Mouse (Mus musculus) heart, embryonic 14.5 days (tissue): ENCODE data around the gene 4933428G20Rik. TPM values are rescaled to one million over a fixed set of nuclear protein-coding genes. Genes with fewer than 3 reads are reported as not detected.

ENCODE experiments used
- ATAC-seq: fragments of 200-750 bp; cut with Nextera tagmentation; 2 replicates; pipeline ENCODE4 v1.8.0; 2017; ENCODE audit warnings: low read depth, moderate TSS enrichment; ENCODE audit not compliant: insufficient number of reproducible peaks, insufficient read depth, low FRiP score
- H3K27ac ChIP-seq, 2 experiments: fragments of 200-500 bp in 1 of 2; fragments of 300-500 bp in 1 of 2; sonication (generic) in 1 of 2; replicated peaks in 1 of 2; 2 replicates each; pipeline ENCODE4 v1.5.1; 2012 to 2014; ENCODE audit warnings: low read depth in 2 of 2, low read length in 2 of 2, control low read depth in 1 of 2, mild to moderate bottlenecking in 1 of 2, mixed read lengths in 1 of 2; ENCODE audit not compliant: control insufficient read depth in 1 of 2, insufficient read depth in 1 of 2
- H3K27me3 ChIP-seq: fragments of 300-500 bp; sonication (generic); 2 replicates; pipeline ENCODE4 v1.6.1; 2014; ENCODE audit warnings: mild to moderate bottlenecking, low read length, control low read depth; ENCODE audit not compliant: control insufficient read depth, insufficient read depth
- H3K36me3 ChIP-seq: fragments of 300-500 bp; sonication (generic); 2 replicates; pipeline ENCODE4 v1.6.1; 2014; ENCODE audit warnings: mild to moderate bottlenecking, control low read depth, low read length, mixed read lengths; ENCODE audit not compliant: control insufficient read depth, insufficient read depth
- H3K4me1 ChIP-seq, 2 experiments: fragments of 200-500 bp in 1 of 2; fragments of 300-500 bp in 1 of 2; sonication (generic) in 1 of 2; 2 replicates each; pipeline ENCODE4 v1.6.1; 2012 to 2014; ENCODE audit warnings: low read length in 2 of 2, control low read depth in 1 of 2, mixed read lengths in 1 of 2; ENCODE audit not compliant: control insufficient read depth in 2 of 2, insufficient read depth in 2 of 2
- H3K4me2 ChIP-seq: fragments of 300-500 bp; sonication (generic); 2 replicates; pipeline ENCODE4 v1.6.1; 2014; ENCODE audit warnings: mild to moderate bottlenecking, low read length
- H3K4me3 ChIP-seq, 2 experiments: fragments of 200-500 bp in 1 of 2; fragments of 300-500 bp in 1 of 2; sonication (generic) in 1 of 2; 2 replicates each; pipeline ENCODE4 v1.5.1; 2012 to 2014; ENCODE audit warnings: low read length in 2 of 2, mild to moderate bottlenecking in 2 of 2, control low read depth in 1 of 2, low read depth in 1 of 2, moderate library complexity in 1 of 2; ENCODE audit not compliant: control insufficient read depth in 1 of 2, insufficient read depth in 1 of 2
- H3K9ac ChIP-seq: fragments of 300-500 bp; sonication (generic); 2 replicates; pipeline ENCODE4 v1.6.1; 2014; ENCODE audit warnings: mild to moderate bottlenecking, low read length
- H3K9me3 ChIP-seq: fragments of 300-500 bp; sonication (generic); 2 replicates; pipeline ENCODE4 v1.6.1; 2016; ENCODE audit warnings: low read length, control low read depth; ENCODE audit not compliant: control insufficient read depth
- WGBS: fragments of 180-500 bp; shearing (Covaris S2); extraction: QIAGEN DNeasy Blood & Tissue Kit; methylation state at CpG from one replicate; pipeline ENCODE4 v1.1.7; 2014; 5-methylcytosine and 5-hydroxymethylcytosine counted together
- polyA plus RNA-seq: library from polyadenylated mRNA; unstranded; fragments of >200 nt; fragmentation: Nextera tagmentation; extraction: Ambion mirVana; gene quantifications from 2 replicates; pipeline ENCODE4 v1.2.1, GENCODE M21; 2014

The 4933428G20Rik gene
- polyA plus RNA-seq, 1 experiment from 2014 or later, result not detected

DNA sequence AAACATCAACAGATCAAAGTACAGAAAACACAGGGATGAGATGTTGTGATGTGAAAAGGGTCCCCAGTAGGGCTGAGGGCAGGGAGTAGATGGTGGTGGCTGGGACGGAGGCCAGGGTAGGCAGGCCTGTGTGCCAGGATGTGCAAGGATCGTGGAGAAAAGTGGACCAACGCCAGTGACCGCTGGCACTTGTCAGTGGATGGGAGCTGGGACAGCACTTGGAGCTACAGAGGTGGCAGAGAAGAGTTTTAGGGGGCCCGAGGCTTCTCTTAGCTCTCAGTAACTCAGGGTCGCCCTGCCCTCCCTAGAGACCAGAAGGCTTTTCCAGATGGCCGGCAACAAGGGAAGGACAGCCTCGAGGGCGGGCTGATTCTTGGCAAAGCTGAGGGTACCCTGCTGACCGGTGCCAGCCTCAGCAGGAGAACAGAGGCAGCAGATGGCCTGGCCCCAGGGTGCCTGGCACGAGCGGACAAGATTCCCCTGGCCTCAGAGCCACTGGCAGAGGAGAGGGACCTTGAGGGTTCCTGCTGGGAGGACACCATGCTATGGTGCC is 43.1 kb upstream of the 4933428G20Rik start:
- Histone ChIP-seq H3K9me3 (no peaks in the 10 kb centered on the region), H3K9ac (no peak overlapping the region), H3K27ac (no peak overlapping the region), H3K4me1 (peaks cover 7 to 11% of the 10 kb centered on the region in 2 experiments), H3K27me3 (peaks cover 79% of the 10 kb centered on the region), H3K4me2 (no peak overlapping the region), H3K36me3 (no peaks in the 10 kb centered on the region), H3K4me3 (no peak overlapping the region)
- 53% methylated on average over 12 of the region's 12 CpGs for WGBS
- ATAC-seq, result no peak

DNA sequence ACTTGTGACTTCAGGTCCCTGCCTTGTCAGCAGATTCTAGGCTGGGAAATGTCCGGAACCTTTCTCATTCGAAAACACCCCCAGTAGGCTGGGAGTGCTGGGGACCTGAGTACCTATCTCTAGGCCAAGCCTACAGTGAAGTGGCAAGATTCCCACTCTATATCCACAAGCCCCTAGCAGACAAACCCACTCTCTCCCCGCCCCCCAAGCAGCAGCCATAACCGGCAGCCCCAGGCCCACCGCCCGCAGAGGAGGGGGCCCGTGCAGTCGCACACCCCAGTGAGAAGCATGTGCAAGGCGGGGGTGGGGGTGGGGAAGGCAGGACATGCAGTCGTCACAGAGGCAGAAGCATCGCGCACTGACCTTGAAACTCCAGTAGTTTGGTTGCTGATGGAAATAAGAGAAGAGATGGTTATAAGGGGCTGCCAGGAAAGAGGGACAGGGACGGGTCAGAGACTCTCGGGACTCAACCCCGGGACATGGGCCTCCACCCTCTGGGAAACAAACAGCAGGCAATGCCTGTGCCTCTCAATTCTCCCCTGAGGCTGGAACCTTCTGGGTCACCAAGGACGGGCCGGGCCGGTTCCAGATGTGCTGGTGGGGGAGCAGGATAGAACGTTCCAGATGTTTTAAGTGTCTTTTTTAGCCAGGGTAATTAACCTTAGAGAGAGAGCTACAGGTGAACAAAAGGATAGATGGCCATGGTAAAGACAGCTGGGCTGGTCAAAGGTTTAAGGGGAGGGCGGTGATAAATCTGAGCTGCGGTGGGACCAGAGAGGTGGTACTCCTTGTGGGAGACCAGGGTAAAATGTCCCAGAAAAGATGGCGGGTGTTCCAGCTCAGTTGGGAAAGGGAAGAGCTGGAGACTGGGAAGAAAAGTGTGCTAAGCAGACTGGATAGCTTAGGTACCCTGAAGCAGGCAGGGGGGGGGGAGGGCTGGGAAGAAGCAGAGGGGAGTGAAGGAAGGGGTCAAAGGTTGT is 42.3 kb upstream of the 4933428G20Rik start:
- ATAC-seq, result no peak
- Histone ChIP-seq H3K9me3 (no peaks in the 10 kb centered on the region), H3K27ac (no peak overlapping the region), H3K36me3 (no peaks in the 10 kb centered on the region), H3K4me3 (no peak overlapping the region), H3K9ac (no peak overlapping the region), H3K4me2 (no peak overlapping the region), H3K4me1 (peaks cover 7 to 13% of the 10 kb centered on the region in 2 experiments), H3K27me3 (peaks cover 79% of the 10 kb centered on the region)
- 76% methylated on average over 22 of the region's 22 CpGs for WGBS

DNA sequence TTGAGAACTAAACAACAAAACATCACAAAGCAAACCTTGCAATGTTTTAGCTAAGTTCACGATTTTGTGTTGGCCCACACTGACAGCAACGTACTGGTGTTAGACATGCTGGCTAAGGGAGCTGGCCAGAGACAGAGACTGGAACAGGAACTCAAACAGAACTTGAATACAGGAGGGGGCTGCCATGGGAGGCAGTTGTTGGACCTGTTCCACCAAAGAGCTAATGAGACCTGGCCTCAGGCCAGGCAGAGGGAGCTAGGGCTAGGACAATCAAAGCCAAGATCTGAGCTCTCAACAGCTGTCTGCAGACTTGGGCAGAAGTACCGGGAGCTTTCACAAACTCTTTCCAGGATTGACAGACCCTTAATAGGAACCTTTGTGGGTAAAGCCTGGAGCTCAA is 40.5 kb upstream of the 4933428G20Rik start:
- Histone ChIP-seq H3K9me3 (no peaks in the 10 kb centered on the region), H3K4me2 (no peak overlapping the region), H3K4me3 (no peak overlapping the region), H3K36me3 (no peaks in the 10 kb centered on the region), H3K9ac (no peak overlapping the region), H3K4me1 (peaks cover 3 to 12% of the 10 kb centered on the region in 2 experiments; a peak in 3 of 4 replicates), H3K27me3 (peaks cover 79% of the 10 kb centered on the region), H3K27ac (no peak overlapping the region)
- ATAC-seq, result no peak
- 37% methylated on average over 3 of the region's 3 CpGs for WGBS

DNA sequence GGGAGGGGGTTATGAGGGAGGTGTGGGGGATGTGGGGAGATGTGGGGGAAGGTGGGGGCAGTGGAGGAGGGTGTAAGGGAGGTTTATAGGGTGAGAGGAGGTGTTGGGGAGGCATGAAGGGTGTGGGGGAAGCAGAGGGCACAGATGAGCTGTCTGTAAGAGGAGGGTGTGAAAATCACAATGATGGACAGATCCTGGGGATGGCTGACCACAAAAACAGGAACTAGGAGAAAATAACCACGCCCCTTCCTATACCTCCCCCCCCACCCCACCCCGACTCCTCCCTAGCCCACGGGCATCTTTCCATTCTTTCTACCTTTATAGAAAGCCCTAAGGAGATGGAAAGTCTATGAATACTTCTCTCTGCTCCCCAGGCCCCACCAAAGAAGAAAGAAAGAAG is 40.0 kb upstream of the 4933428G20Rik start:
- 44% methylated on average over 3 of the region's 3 CpGs for WGBS
- Histone ChIP-seq H3K4me2 (no peak overlapping the region), H3K36me3 (no peaks in the 10 kb centered on the region), H3K27ac (no peak overlapping the region), H3K4me1 (peaks cover 3 to 12% of the 10 kb centered on the region in 2 experiments; a peak in 3 of 4 replicates), H3K9me3 (no peaks in the 10 kb centered on the region), H3K9ac (no peak overlapping the region), H3K27me3 (peaks cover 79% of the 10 kb centered on the region), H3K4me3 (no peak overlapping the region)
- ATAC-seq, result no peak

DNA sequence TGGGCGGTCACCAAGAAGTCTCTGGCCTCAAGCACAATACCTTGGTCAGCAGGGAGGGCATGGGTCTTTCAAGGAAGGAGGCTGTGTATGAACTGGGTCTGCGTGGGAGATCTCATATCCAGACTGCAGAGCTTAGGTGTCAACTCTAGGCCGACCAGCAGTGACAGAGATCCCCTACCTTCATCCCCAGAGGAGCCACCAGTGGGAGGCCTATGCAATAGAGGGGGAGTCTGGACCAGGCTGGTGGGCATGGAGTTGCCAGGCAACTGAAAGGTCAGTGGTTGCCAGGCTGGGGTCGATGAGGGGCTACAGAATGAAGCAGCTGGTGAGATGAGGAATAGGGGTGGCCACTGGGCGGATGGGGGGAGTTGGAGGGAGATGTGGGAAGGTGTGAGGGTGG is 39.5 kb upstream of the 4933428G20Rik start:
- no peak overlapping the region for H3K9ac ChIP-seq
- ATAC-seq, result no peak
- WGBS, result 58% methylated on average over 5 of the region's 5 CpGs

DNA sequence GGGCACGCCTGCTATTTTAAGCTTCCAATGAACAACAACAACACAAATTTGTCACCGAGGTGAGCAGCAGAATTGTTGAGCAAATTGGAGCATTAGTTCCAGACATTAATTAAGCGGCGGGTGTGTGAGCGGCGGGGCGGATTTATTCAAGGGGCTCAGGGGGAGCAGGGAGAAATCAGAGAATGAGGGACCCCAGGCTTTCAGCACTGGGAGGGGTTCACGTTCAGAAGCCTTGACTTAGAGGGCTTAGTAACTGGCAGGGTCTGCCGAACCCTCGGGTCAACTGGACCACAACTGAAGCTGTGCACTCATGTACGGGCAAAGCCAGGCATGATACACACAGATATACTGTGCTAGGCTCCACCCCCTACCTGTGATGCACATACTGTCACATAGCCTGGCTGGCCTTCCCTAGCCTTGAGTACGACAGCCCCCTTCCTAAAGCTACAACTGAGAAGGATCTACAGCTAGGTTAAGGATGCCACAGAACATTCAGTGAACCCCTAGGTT is 37.5 kb upstream of the 4933428G20Rik start:
- peak overlapping the region; percentile 76; the same call in 1 of the 2 replicates for H3K4me2 ChIP-seq
- ATAC-seq, result no peak
- H3K36me3 ChIP-seq, result no peaks in the 10 kb centered on the region
- H3K4me1 ChIP-seq, result peaks cover 6 to 26% of the 10 kb centered on the region in 2 experiments
- no peak overlapping the region for H3K9ac ChIP-seq
- H3K27ac ChIP-seq, result no peak overlapping the region
- no peaks in the 10 kb centered on the region for H3K9me3 ChIP-seq
- peak overlapping the region in 1 of 2 experiments; percentile 42; a peak in 2 of 4 replicates for H3K4me3 ChIP-seq
- H3K27me3 ChIP-seq, result peaks cover 79% of the 10 kb centered on the region
- WGBS, result 30% methylated on average over 12 of the region's 12 CpGs

More for the DNA sequence above, 39.5 kb upstream of the 4933428G20Rik start:
- Histone ChIP-seq H3K27ac (no peak overlapping the region), H3K4me2 (no peak overlapping the region), H3K4me3 (no peak overlapping the region), H3K27me3 (peaks cover 79% of the 10 kb centered on the region), H3K36me3 (no peaks in the 10 kb centered on the region), H3K9me3 (no peaks in the 10 kb centered on the region), H3K4me1 (peaks cover 3 to 17% of the 10 kb centered on the region in 2 experiments)

DNA sequence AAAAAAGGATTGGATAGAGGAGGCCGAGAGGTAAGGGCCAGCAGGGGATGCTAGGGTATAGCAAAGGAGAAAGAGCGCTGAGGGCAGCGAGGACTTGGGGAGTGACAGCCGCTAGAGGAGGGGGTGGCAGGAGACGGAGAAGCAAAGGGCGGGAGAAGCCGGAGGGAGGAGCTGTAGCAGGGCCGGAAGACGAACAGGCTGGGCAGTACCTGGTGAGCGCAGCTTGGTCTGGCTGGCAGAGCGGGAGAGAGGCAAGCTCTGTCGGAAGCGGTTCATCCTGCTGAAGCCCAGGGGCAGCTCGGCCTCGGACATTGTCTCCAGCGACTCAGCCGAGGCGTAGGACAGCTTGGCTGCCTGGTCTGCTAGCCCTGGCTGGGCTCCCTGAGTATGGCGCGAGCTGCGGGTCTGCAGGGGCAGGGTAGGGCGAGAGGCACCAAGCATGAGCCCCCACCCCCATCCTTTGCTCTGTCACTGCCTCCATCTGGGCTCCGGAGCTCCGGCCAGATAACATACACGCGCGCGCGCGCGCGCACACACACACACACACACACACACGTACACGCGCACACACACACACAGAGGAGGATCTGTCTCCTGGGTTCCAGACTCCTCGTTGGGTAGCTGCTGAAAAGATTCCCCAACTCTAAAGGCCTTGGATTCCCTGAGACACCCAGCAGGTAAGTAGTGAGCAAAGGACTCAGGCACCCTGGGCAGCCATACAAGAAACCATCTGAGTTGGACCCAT is 36.9 kb upstream of the 4933428G20Rik start:
- ATAC-seq, result no peak
- no peak overlapping the region for H3K27ac ChIP-seq
- H3K9me3 ChIP-seq, result no peaks in the 10 kb centered on the region
- WGBS, result 1% methylated on average over 33 of the region's 36 CpGs
- peak overlapping the region; percentile 76 for H3K4me2 ChIP-seq
- no peaks in the 10 kb centered on the region for H3K36me3 ChIP-seq
- H3K4me1 ChIP-seq, result peaks cover 6 to 31% of the 10 kb centered on the region in 2 experiments
- peaks cover 79% of the 10 kb centered on the region for H3K27me3 ChIP-seq
- peak overlapping the region; percentile 57 for H3K9ac ChIP-seq
- H3K4me3 ChIP-seq, result peak overlapping the region; percentile 39 to 42
